Mouse (Mus musculus): Measurements from ENCODE around the gene Lrrtm4.

DNA sequence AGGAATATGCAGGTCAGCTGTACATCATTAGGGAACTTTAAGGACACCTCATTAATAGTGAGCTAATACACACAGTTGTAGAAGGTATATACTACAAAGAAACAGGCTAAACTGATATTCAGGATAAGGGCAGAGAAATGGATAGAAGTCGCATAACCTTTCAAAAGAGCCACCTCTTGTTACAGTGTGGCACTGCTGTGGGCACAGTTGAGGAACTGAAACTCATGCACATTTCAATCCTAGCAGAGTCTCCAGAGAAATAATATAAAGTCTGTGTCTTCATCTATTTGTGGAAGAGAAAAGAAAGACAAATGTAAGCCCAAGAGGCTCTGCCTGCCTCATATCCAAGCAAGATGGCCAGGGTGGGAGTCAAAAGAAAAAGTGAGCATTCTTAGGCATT is 242.9 kb downstream of the Lrrtm4 start:
- TF ChIP-seq USF1 (IDR thresholded peaks at IDR 0.05; ENCODE audit: low read depth) (no peak), POLR2A (IDR thresholded peaks at IDR 0.05; ENCODE audit: insufficient read length, low read depth) (no peak), POLR2AphosphoS2 (IDR thresholded peaks at IDR 0.05; ENCODE audit: insufficient read length, low read depth) (no peak), TCF12 (IDR thresholded peaks at IDR 0.05; ENCODE audit: insufficient read depth, poor library complexity, severe bottlenecking) (no peak), TCF3 (IDR thresholded peaks at IDR 0.05; ENCODE audit: insufficient read length, low read depth) (no peak), MAX (IDR thresholded peaks at IDR 0.05; ENCODE audit: low read depth) (no peak), E2F4 (IDR thresholded peaks at IDR 0.05; ENCODE audit: insufficient read depth) (no peak), MYOG (IDR thresholded peaks at IDR 0.05; ENCODE audit: control insufficient read depth in 1 of 3, insufficient read depth in 1 of 3, insufficient read length in 2 of 3, low read depth in 2 of 3) (no peak), CEBPB (IDR thresholded peaks at IDR 0.05; ENCODE audit: insufficient read depth, poor library complexity, severe bottlenecking) (no peak), MYOD1 (IDR thresholded peaks at IDR 0.05; ENCODE audit: control insufficient read depth in 1 of 3, insufficient read length in 2 of 3, low read depth in 2 of 3) (no peak), SRF (IDR thresholded peaks at IDR 0.05; ENCODE audit: control insufficient read depth, insufficient read length, low read depth) (no peak)
